Mouse (Mus musculus) megakaryocyte, embryonic 14.5 days (primary cell): ENCODE measurements around the gene E130309D02Rik. TPM values are rescaled to one million over a fixed set of nuclear protein-coding genes. Genes with fewer than 3 reads are reported as not detected.

Experiments used
- H3K27me3 ChIP-seq: replicated peaks from 2 replicates; pipeline ENCODE3; 2012; ENCODE audit warnings: inconsistent platforms
- H3K36me3 ChIP-seq: replicated peaks from 2 replicates; pipeline ENCODE3; 2012; ENCODE audit warnings: low read length, inconsistent platforms, mixed read lengths
- H3K4me1 ChIP-seq: 2 replicates; pipeline ENCODE4 v1.6.1; 2012; ENCODE audit warnings: inconsistent platforms
- H3K4me3 ChIP-seq: replicated peaks from 2 replicates; pipeline ENCODE3; 2012; ENCODE audit warnings: moderate library complexity, mild to moderate bottlenecking, inconsistent platforms
- H3K9me3 ChIP-seq: 2 replicates; pipeline ENCODE4 v1.6.1; 2012; ENCODE audit warnings: inconsistent platforms
- FLI1 ChIP-seq: IDR thresholded peaks from 2 replicates; pipeline ENCODE4 v1.6.1; 2012; ENCODE audit warnings: low read length, inconsistent platforms, mixed read lengths
- GATA1 ChIP-seq: IDR thresholded peaks from 3 replicates; pipeline ENCODE4 v1.6.1; 2012; ENCODE audit warnings: mixed read lengths, low read length, inconsistent platforms, borderline replicate concordance
- polyA plus RNA-seq: library from polyadenylated mRNA; stranded (reverse); fragments of >175 nt; gene quantifications from 2 replicates; pipeline ENCODE4 v1.2.3, GENCODE M21; 2012; ENCODE audit warnings: low replicate concordance; ENCODE audit not compliant: insufficient read depth

The E130309D02Rik gene
- polyA plus RNA-seq, 1 experiment: 53.2 TPM

DNA sequence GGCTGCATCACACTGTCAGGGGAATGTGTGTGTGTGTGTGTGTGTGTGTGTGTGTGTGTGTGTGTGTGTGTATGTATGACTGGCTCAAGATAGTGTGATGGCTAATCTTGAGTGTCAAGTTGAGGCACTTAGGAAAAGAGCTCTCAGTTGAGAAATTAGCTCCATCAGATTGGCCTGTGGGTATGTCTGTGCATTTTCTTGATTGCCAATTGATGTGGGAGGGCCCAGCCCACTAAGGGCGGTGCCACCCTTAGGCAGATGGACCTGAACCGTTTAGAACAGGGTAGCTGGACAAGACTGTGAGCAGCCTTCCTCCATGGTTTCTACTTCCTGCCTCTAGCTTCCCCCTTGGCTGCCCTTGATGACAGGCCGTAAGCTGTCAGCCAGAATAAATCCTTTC is 43.1 kb downstream of the E130309D02Rik start:
- no peaks in the 10 kb centered on the region for H3K36me3 ChIP-seq
- TF ChIP-seq GATA1: no peak
- TF ChIP-seq FLI1: no peak
- H3K4me1 ChIP-seq: peaks cover 45% of the 10 kb centered on the region
- no peaks in the 10 kb centered on the region for H3K9me3 ChIP-seq
- H3K4me3 ChIP-seq: no peak overlapping the region
- peaks cover 78% of the 10 kb centered on the region for H3K27me3 ChIP-seq

- H3K4me1 ChIP-seq: peaks cover 45% of the 10 kb centered on the region
- H3K36me3 ChIP-seq: no peaks in the 10 kb centered on the region
- H3K9me3 ChIP-seq: no peaks in the 10 kb centered on the region
- peaks cover 78% of the 10 kb centered on the region for H3K27me3 ChIP-seq
- H3K4me3 ChIP-seq: no peak overlapping the region
- TF ChIP-seq FLI1: no peak
- no peak for TF ChIP-seq GATA1
These were observed 43.5 kb downstream of the E130309D02Rik start for GRCm38 (mm10) chr5:143271642-143272041.

DNA sequence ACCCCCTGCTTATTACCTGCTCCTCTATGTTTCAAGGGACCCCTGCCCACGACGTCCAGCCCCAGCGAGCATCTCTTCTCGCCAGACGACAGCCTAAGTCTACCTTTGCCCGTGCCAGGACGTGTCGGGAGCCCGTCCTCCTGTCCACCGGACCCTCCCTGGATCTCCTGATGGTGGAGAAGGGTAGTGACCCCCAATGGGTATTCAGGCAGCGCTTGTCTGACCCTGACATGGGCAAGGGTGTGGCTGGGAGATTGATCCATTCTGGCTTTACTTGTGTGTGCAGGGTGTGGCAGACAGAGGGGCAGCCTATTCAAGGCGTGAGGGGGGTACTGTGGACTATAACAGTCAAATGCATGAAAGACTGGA is 45.0 kb downstream of the E130309D02Rik start:
- H3K9me3 ChIP-seq: no peaks in the 10 kb centered on the region
- peak overlapping the region; percentile 97 for H3K4me3 ChIP-seq
- peaks cover 45% of the 10 kb centered on the region for H3K4me1 ChIP-seq
- peaks cover 73% of the 10 kb centered on the region for H3K27me3 ChIP-seq
- H3K36me3 ChIP-seq: no peaks in the 10 kb centered on the region
- TF ChIP-seq GATA1 (no peak), FLI1 (no peak)

GRCm38 (mm10) chr5:143269363-143270150 is 45.6 kb downstream of the E130309D02Rik start, which contains the start of gene Zfp316:
Gene Zfp316, minus strand, starts transcription at chr5:143270022.
- Histone ChIP-seq H3K27me3 (peaks cover 73% of the 10 kb centered on the region), H3K36me3 (no peaks in the 10 kb centered on the region), H3K4me1 (peaks cover 44% of the 10 kb centered on the region), H3K4me3 (peak within 1 kb of the TSS; percentile 97), H3K9me3 (no peaks in the 10 kb centered on the region)
- TF ChIP-seq GATA1: no peak
- TF ChIP-seq FLI1: peak; percentile 81; the same call in 1 of the 2 replicates

- Histone ChIP-seq H3K27me3 (peaks cover 73% of the 10 kb centered on the region), H3K9me3 (no peaks in the 10 kb centered on the region), H3K36me3 (no peaks in the 10 kb centered on the region), H3K4me1 (peaks cover 42% of the 10 kb centered on the region), H3K4me3 (peak overlapping the region; percentile 97)
- TF ChIP-seq FLI1 (no peak), GATA1 (no peak)
These were observed 46.2 kb downstream of the E130309D02Rik start for GRCm38 (mm10) chr5:143268985-143269362.

GRCm38 (mm10) chr5:143266794-143267193 is 48.4 kb downstream of the E130309D02Rik start:
- Histone ChIP-seq H3K9me3 (no peaks in the 10 kb centered on the region), H3K36me3 (peaks cover 9% of the 10 kb centered on the region), H3K27me3 (peaks cover 85% of the 10 kb centered on the region), H3K4me3 (no peak overlapping the region), H3K4me1 (peaks cover 33% of the 10 kb centered on the region)
- TF ChIP-seq FLI1: no peak

DNA sequence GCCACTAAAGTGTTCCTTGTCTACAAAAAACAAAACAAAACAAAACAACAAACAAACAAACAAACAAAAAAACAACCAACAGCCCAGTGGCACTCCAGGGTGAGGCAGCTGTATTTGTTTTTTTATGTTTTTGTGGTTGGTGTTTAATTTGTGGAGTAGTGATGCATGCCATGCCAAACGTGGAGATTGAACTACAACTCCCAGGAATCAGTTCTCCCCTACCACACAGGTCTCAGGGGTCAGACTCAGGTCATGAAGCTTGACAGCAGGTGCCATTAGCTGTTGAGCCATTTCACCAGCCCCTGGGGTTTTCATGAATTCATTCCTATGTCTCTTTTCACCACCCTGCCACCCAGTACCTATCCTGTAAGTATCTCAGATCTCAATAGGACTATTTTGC is 49.8 kb downstream of the E130309D02Rik start:
- TF ChIP-seq GATA1 (no peak), FLI1 (no peak)
- H3K36me3 ChIP-seq: peaks cover 9% of the 10 kb centered on the region

GRCm38 (mm10) chr5:143264689-143265088 is 50.5 kb downstream of the E130309D02Rik start:
- Histone ChIP-seq H3K9me3 (no peaks in the 10 kb centered on the region), H3K4me3 (no peak overlapping the region), H3K36me3 (peaks cover 9% of the 10 kb centered on the region), H3K4me1 (peaks cover 19% of the 10 kb centered on the region), H3K27me3 (peaks cover 85% of the 10 kb centered on the region)
- TF ChIP-seq GATA1 (no peak), FLI1 (no peak)

More for the DNA sequence above, 49.8 kb downstream of the E130309D02Rik start:
- H3K4me1 ChIP-seq: peaks cover 22% of the 10 kb centered on the region
- H3K4me3 ChIP-seq: no peak overlapping the region
- H3K27me3 ChIP-seq: peaks cover 84% of the 10 kb centered on the region
- no peaks in the 10 kb centered on the region for H3K9me3 ChIP-seq

DNA sequence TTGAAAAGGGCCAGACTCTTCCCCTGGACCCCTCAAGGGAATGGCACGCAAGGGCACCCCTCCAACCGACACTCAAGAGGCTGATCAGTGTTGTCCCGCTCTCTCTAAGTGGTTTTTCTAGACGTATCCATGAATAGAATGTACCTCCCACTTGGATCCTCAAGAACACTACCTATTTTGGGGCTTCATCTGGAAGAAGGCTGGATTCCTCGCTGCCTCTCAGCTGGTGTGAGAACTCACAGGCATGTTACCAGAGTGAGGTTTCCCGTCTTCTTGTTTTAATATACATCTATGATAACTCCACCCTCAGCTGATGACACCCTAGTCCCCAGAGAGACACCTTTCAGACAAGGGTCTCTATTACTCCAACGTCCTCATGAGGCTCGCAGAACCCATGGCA is 53.5 kb downstream of the E130309D02Rik start:
- Histone ChIP-seq H3K27me3 (peaks cover 88% of the 10 kb centered on the region), H3K4me3 (no peak overlapping the region), H3K36me3 (peaks cover 9% of the 10 kb centered on the region), H3K4me1 (peaks cover 8% of the 10 kb centered on the region), H3K9me3 (no peaks in the 10 kb centered on the region)
- no peak for TF ChIP-seq FLI1
- TF ChIP-seq GATA1: no peak

GRCm38 (mm10) chr5:143255802-143256201 is 59.4 kb downstream of the E130309D02Rik start:
- peaks cover 32% of the 10 kb centered on the region for H3K4me1 ChIP-seq
- peaks cover 9% of the 10 kb centered on the region for H3K36me3 ChIP-seq
- H3K4me3 ChIP-seq: no peak overlapping the region
- TF ChIP-seq FLI1 (no peak), GATA1 (no peak)
- peaks cover 28% of the 10 kb centered on the region for H3K9me3 ChIP-seq
- peaks cover 97% of the 10 kb centered on the region for H3K27me3 ChIP-seq
